Mouse (Mus musculus) hindbrain, embryonic 16.5 days (tissue): ENCODE results near the gene Dnaaf1. TPM values are rescaled to one million over a fixed set of nuclear protein-coding genes. Genes with fewer than 3 reads are reported as not detected.
A peak's percentile ranks its signal among the peaks of the same experiment; 100 is the strongest.

ENCODE experiments used
- ATAC-seq: fragments of 200-750 bp; cut with Nextera tagmentation; 2 replicates; pipeline ENCODE4 v1.8.0; 2017; ENCODE audit warnings: moderate TSS enrichment, moderate library complexity
- H3K27ac ChIP-seq: fragments of 300-500 bp; sonication (generic); 2 replicates; pipeline ENCODE4 v1.5.1; 2014; ENCODE audit warnings: low read depth, mild to moderate bottlenecking, control low read depth, low read length, moderate library complexity
- H3K27me3 ChIP-seq: fragments of 300-500 bp; sonication (generic); replicated peaks from 2 replicates; pipeline ENCODE4 v1.6.1; 2014; ENCODE audit warnings: low read length; ENCODE audit not compliant: control insufficient read depth, insufficient read depth
- H3K36me3 ChIP-seq: fragments of 300-500 bp; sonication (generic); 2 replicates; pipeline ENCODE4 v1.6.1; 2014; ENCODE audit warnings: mild to moderate bottlenecking, low read length, moderate library complexity, mixed read lengths; ENCODE audit not compliant: control insufficient read depth, insufficient read depth
- H3K4me1 ChIP-seq: fragments of 300-500 bp; sonication (generic); 2 replicates; pipeline ENCODE4 v1.6.1; 2014; ENCODE audit warnings: low read depth, low read length; ENCODE audit not compliant: control insufficient read depth, insufficient read depth
- H3K4me2 ChIP-seq: fragments of 300-500 bp; sonication (generic); 2 replicates; pipeline ENCODE4 v1.6.1; 2014; ENCODE audit warnings: mild to moderate bottlenecking, low read length, control low read depth, moderate library complexity
- H3K4me3 ChIP-seq: fragments of 300-500 bp; sonication (generic); 2 replicates; pipeline ENCODE4 v1.5.1; 2014; ENCODE audit warnings: mild to moderate bottlenecking, low read length, control low read depth, moderate library complexity
- H3K9ac ChIP-seq: fragments of 300-500 bp; sonication (generic); 2 replicates; pipeline ENCODE4 v1.6.1; 2014; ENCODE audit warnings: low read depth, mild to moderate bottlenecking, control low read depth, low read length, moderate library complexity
- H3K9me3 ChIP-seq: fragments of 300-500 bp; sonication (generic); 2 replicates; pipeline ENCODE4 v1.6.1; 2014; ENCODE audit warnings: mild to moderate bottlenecking, low read length, moderate library complexity; ENCODE audit not compliant: control insufficient read depth
- WGBS: fragments of 180-500 bp; shearing (Covaris S2); extraction: QIAGEN DNeasy Blood & Tissue Kit; methylation state at CpG from one replicate; pipeline ENCODE4 v1.1.7; 2014; 5-methylcytosine and 5-hydroxymethylcytosine counted together
- polyA plus RNA-seq: library from polyadenylated mRNA; unstranded; fragments of >200 nt; fragmentation: Nextera tagmentation; extraction: Ambion mirVana; gene quantifications from 2 replicates; pipeline ENCODE4 v1.2.1, GENCODE M21; 2015

Dnaaf1 gene
- polyA plus RNA-seq, 1 experiment from 2014 or later, result 0.69 TPM

DNA sequence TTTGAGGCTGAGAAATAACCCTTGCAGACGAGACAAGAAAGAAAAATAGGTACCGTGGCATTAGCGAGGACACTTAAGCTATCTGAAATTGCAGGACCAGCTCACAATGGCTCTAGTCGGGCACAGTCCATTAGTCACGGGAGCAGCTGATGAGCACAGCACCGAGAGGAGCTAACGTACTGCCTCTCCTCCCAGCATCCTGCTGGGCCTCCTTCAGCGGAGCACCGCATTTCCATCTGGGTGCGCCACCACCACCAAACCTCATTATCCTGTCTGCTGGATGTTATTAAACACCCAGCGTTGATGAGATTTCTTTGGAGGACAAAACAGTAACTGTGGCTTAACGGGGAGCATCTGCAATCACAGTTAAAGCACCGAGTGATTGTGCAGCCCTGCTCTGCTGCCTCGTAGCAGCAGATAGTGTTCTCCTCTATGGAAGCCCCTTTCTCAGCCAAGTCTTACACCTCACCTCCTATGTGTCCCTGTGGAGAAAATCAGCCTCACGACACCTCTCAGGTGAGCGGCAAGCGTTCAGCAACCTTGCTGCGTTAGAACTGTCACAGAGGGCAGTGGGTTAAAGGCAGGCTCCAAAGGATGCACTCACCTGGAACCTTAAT is 70.1 kb downstream of the Dnaaf1 start:
- H3K9me3 ChIP-seq, result no peaks in the 10 kb centered on the region
- peak overlapping the region; percentile 69 for H3K27ac ChIP-seq
- no peak overlapping the region for H3K4me3 ChIP-seq
- ATAC-seq, result peak; percentile 88
- no peaks in the 10 kb centered on the region for H3K27me3 ChIP-seq
- peaks cover 12% of the 10 kb centered on the region for H3K4me1 ChIP-seq
- no peaks in the 10 kb centered on the region for H3K36me3 ChIP-seq
- peak overlapping the region; percentile 19; the same call in 1 of the 2 replicates for H3K9ac ChIP-seq
- H3K4me2 ChIP-seq, result no peak overlapping the region; the same call in 1 of the 2 replicates
- 36% methylated on average over 18 of the region's 18 CpGs for WGBS

DNA sequence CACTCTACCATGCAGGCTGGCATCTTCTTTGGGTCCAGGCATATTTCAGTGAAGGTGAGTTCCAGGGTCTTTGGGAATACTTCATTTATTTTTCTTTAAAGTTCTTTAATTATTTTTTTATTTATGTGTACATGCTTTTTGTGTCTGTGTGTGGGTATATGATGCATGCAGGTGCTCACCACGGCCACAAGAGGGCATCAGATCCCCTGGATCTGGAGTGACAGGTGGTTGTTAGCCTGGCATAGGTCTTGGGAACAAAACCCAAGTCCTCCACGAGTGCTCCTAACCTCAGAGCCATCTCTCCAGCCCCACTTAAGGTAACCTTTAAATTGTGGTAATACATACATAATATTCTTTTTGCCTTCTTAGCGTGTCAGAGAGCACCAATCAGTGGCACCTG is 71.2 kb downstream of the Dnaaf1 start:
- Histone ChIP-seq H3K36me3 (no peaks in the 10 kb centered on the region), H3K27me3 (no peaks in the 10 kb centered on the region), H3K9ac (no peak overlapping the region), H3K4me1 (peaks cover 12% of the 10 kb centered on the region), H3K4me2 (no peak overlapping the region), H3K4me3 (no peak overlapping the region), H3K27ac (no peak overlapping the region), H3K9me3 (no peaks in the 10 kb centered on the region)
- WGBS, result 80% methylated on average over 3 of the region's 3 CpGs
- ATAC-seq, result no peak

DNA sequence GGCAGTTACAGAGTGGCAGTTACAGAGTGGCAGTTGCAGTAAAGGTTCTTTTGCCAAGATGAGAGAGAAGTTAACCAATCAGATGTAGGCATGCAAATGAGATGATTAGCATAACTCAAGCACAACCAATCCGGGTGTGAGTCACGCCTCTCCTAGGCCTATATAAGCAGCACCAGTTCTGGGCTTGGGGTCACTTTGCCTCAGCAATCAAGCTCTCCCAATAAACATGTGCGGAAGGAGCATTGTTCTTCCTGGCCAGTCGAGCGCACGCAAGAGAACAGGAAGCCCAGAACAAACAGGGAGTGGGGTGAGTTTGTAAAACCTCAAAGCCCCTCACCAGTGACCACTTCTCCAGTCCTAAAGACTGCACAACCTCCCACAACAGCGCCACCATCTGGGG is 71.8 kb downstream of the Dnaaf1 start:
- H3K4me3 ChIP-seq, result no peak overlapping the region
- no peaks in the 10 kb centered on the region for H3K9me3 ChIP-seq
- H3K27ac ChIP-seq, result no peak overlapping the region
- WGBS, result 80% methylated on average over 7 of the region's 7 CpGs
- no peak for ATAC-seq
- no peak overlapping the region for H3K4me2 ChIP-seq
- H3K36me3 ChIP-seq, result no peaks in the 10 kb centered on the region
- no peaks in the 10 kb centered on the region for H3K27me3 ChIP-seq
- no peak overlapping the region for H3K9ac ChIP-seq
- H3K4me1 ChIP-seq, result peaks cover 12% of the 10 kb centered on the region

Other genes starting within 250 kb of the Dnaaf1 start
- 802 and 900 TPM in 2 replicates for gene Hsbp1, start 230.7 kb upstream of the Dnaaf1 start, polyA plus RNA-seq
- 16.1 and 16.5 TPM in 2 replicates for gene Mlycd, start 180.4 kb upstream of the Dnaaf1 start, polyA plus RNA-seq
- gene Osgin1, start 141.1 kb upstream of the Dnaaf1 start, polyA plus RNA-seq, result 0.26 and 0.63 TPM in 2 replicates
- 52.2 and 56.9 TPM in 2 replicates for gene Necab2, start 128.5 kb upstream of the Dnaaf1 start, polyA plus RNA-seq
- 0.11 TPM in 1 of 2 replicates, not detected in the other for gene Slc38a8, start 73.5 kb upstream of the Dnaaf1 start, polyA plus RNA-seq
- gene Mbtps1, start 16.5 kb upstream of the Dnaaf1 start, polyA plus RNA-seq, result 46.3 and 55.0 TPM in 2 replicates
- gene Hsdl1, start 52 bp upstream of the Dnaaf1 start, polyA plus RNA-seq, result 161 and 169 TPM in 2 replicates
- gene Taf1c, start 30.0 kb downstream of the Dnaaf1 start, polyA plus RNA-seq, result 13.0 and 15.2 TPM in 2 replicates
- gene Adad2, start 37.5 kb downstream of the Dnaaf1 start, polyA plus RNA-seq, result 0.23 and 0.29 TPM in 2 replicates
- gene Kcng4, start 60.4 kb downstream of the Dnaaf1 start, polyA plus RNA-seq, result 0.13 and 0.14 TPM in 2 replicates
- 7.1 and 8.3 TPM in 2 replicates for gene Wfdc1, start 91.1 kb downstream of the Dnaaf1 start, polyA plus RNA-seq
- gene Atp2c2, start 124.8 kb downstream of the Dnaaf1 start, polyA plus RNA-seq, result 0.49 and 0.75 TPM in 2 replicates
- 11.4 and 13.4 TPM in 2 replicates for gene Tldc1, start 203.2 kb downstream of the Dnaaf1 start, polyA plus RNA-seq